Mouse (Mus musculus) right cerebral cortex, postnatal 25 days (tissue): ENCODE measurements around the gene Srarp.

ENCODE experiments used
- DNase-seq: peaks from one replicate; pipeline ENCODE4 v3.0.0; 2022

The Srarp gene

GRCm38 (mm10) chr4:141387093-141387784 lies 48.7 kb downstream of the Srarp start:
- DNase-seq = peak; percentile 31

GRCm38 (mm10) chr4:141386150-141386549 lies 49.8 kb downstream of the Srarp start:
- DNase-seq = no peak

- no peak for DNase-seq
Measured at GRCm38 (mm10) chr4:141385275-141385674, 50.6 kb downstream of the Srarp start.
